Comparison of ENCODE assay signal across 25 mouse cellular contexts in the genomic region with DNA sequence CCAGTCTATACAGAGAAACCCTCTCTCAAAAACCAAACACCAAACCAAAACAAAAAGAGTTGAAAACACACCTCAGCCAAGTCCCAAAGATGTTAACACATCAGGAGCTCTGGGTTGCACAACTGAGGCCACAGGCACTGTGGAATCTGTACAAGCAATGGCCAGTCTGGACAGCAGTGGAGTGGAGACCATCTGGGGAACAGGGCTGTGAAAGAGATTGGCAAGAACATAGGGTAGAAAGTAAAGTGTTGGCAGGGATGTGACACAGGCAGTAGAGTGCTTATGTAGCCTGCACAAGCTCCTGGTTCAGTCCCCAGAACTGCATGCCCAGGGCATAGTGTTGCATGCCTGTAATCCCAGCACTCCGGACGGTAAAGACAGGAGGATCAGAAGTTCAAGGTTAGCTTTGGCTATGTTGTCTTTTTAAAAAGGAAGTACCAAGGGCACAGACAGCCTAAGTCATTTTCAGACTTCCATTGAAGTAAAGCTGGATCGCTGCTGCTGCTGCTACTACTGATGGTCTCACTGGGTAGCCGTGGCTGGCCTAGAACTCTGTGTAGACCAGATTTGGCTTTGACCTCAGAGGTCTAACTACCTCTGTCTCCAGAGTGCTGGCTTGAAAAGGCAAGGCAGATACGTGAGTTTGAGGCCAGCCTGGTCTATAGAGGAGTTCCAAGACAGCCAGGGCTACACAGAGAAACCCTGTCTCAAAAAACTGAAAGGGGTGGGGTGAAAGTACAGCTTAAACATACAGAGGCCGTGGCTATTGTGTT.
DNase-seq lines count a peak whose midpoint lies in the region; ATAC-seq and TF ChIP-seq lines count a peak whose summit lies in the region.
"Had no signal": no experiment of that assay in that cellular context is flagged by ENCODE, and none has a peak within 500 bp of the region (broad histone marks: within the 10 kb centered on the region; RNA-seq: fewer than 3 reads in every experiment).

No protein-coding gene starts in this region.

- no peaks in the 10 kb centered on the region for H3K27me3 ChIP-seq in lung, embryonic 15.5 days
- H3K27me3 ChIP-seq in lung, embryonic 16.5 days (ENCODE audit: control insufficient read depth, insufficient read depth, low read depth, low read length) = no peaks in the 10 kb centered on the region
- H3K27me3 ChIP-seq: CH12.LX; embryonic facial prominence, embryonic 12.5 days; liver, embryonic 15.5 days; midbrain, embryonic 13.5 days; neural tube, embryonic 13.5 days had no signal

- no peak overlapping the region for H3K27ac ChIP-seq in lung, embryonic 15.5 days
- H3K27ac ChIP-seq in lung, embryonic 16.5 days (ENCODE audit: low read length) = no peak overlapping the region; the same call in 1 of the 2 replicates
- H3K27ac ChIP-seq: embryonic facial prominence, embryonic 12.5 days; heart, adult 2 months; hindbrain, embryonic 14.5 days; liver, embryonic 15.5 days; macrophage; midbrain, embryonic 13.5 days; neural tube, embryonic 13.5 days had no signal

- peak; percentile 17 for DNase-seq in adrenal gland, adult 2 months
- DNase-seq in adrenal gland, postnatal 25 days = no peak
- no peak for DNase-seq in lung, adult 2 months
- DNase-seq in lung, postnatal 36 days = peak; percentile 52
- DNase-seq in frontal cortex, postnatal 36 days (ENCODE audit: low spot score in 2 of 2) = no peak
- DNase-seq in heart, adult 18-20 months = no peak
- DNase-seq: cerebellum, adult 11 months; cerebellum, adult 9-11 months; embryo, embryonic 11 days; gastrocnemius, postnatal 10 days; heart, adult 2 months; heart, postnatal 14 days; kidney, postnatal 14 days; layer of hippocampus, adult 9-11 months had no signal

- no peak for TF ChIP-seq CTCF in lung, adult 2 months (IDR thresholded peaks at IDR 0.05; ENCODE audit: insufficient read depth, low read length)

- no peak overlapping the region for H3K4me3 ChIP-seq in lung, embryonic 15.5 days
- no peak overlapping the region for H3K4me3 ChIP-seq in lung, adult 2 months (replicated peaks; ENCODE audit: extremely low read depth, low read depth, low read length)
- H3K4me3 ChIP-seq in lung, embryonic 16.5 days (ENCODE audit: low read length) = no peak overlapping the region
- H3K4me3 ChIP-seq: embryonic facial prominence, embryonic 12.5 days; heart, adult 2 months; liver, embryonic 15.5 days; midbrain, embryonic 13.5 days; neural tube, embryonic 13.5 days had no signal

- no peak overlapping the region for H3K4me2 ChIP-seq in lung, embryonic 15.5 days
- no peak overlapping the region for H3K4me2 ChIP-seq in lung, embryonic 16.5 days (ENCODE audit: low read depth, low read length)
- H3K4me2 ChIP-seq: embryonic facial prominence, embryonic 12.5 days; hindbrain, embryonic 14.5 days; liver, embryonic 15.5 days; midbrain, embryonic 13.5 days; neural tube, embryonic 13.5 days had no signal

- no peaks in the 10 kb centered on the region for H3K36me3 ChIP-seq in lung, embryonic 15.5 days
- H3K36me3 ChIP-seq in lung, embryonic 16.5 days (ENCODE audit: control insufficient read depth, insufficient read depth, low read length) = 0 out of 2 replicates have a peak, but pooled peaks cover 2% of the 10 kb centered on the region

- H3K9me3 ChIP-seq in lung, embryonic 15.5 days = no peaks in the 10 kb centered on the region
- no peaks in the 10 kb centered on the region for H3K9me3 ChIP-seq in lung, embryonic 16.5 days (ENCODE audit: control insufficient read depth, low read length)
- H3K9me3 ChIP-seq: embryonic facial prominence, embryonic 12.5 days; liver, embryonic 15.5 days; midbrain, embryonic 13.5 days; neural tube, embryonic 13.5 days had no signal

- no peak for TF ChIP-seq POLR2A in lung, adult 2 months (IDR thresholded peaks at IDR 0.05; ENCODE audit: borderline replicate concordance, extremely low read depth, low read depth, low read length)

- H3K9ac ChIP-seq in lung, embryonic 15.5 days = no peak overlapping the region
- no peak overlapping the region for H3K9ac ChIP-seq in lung, embryonic 16.5 days (ENCODE audit: low read length)
- H3K9ac ChIP-seq: embryonic facial prominence, embryonic 12.5 days; hindbrain, embryonic 14.5 days; liver, embryonic 15.5 days; midbrain, embryonic 13.5 days; neural tube, embryonic 13.5 days had no signal

- peaks cover 14% of the 10 kb centered on the region for H3K4me1 ChIP-seq in lung, embryonic 15.5 days
- H3K4me1 ChIP-seq in lung, adult 2 months (ENCODE audit: control insufficient read depth, insufficient read depth, low read length) = no peaks in the 10 kb centered on the region
- peaks cover 8% of the 10 kb centered on the region for H3K4me1 ChIP-seq in lung, embryonic 16.5 days (replicated peaks; ENCODE audit: control insufficient read depth, insufficient read depth, low read length)
- H3K4me1 ChIP-seq: embryonic facial prominence, embryonic 12.5 days; midbrain, embryonic 13.5 days had no signal

- 82% methylated on average over 6 of the region's 6 CpGs for WGBS in lung, embryonic 15.5 days
- 73% methylated on average over 6 of the region's 6 CpGs for WGBS in lung, adult 2 months
- 77% methylated on average over 6 of the region's 6 CpGs for WGBS in lung, embryonic 16.5 days

- 0 out of 2 replicates have a peak, but pooled peaks have one; percentile 16 for ATAC-seq in lung, embryonic 15.5 days (ENCODE audit: borderline replicate concordance, extremely low read depth, low FRiP score, low TSS enrichment)
- peak; percentile 50 for ATAC-seq in lung, embryonic 16.5 days (ENCODE audit: low read depth)
- ATAC-seq: forebrain, embryonic 16.5 days; intestine, postnatal 0 days; midbrain, embryonic 13.5 days had no signal

Comparison
In these comparisons a context has a peak if more than half of its experiments do, and no peak if none do; other contexts are left out.
1. DNase-seq: peak in adrenal gland, adult 2 months (single experiment) and lung, postnatal 36 days (single experiment); none in adrenal gland, postnatal 25 days (single experiment), lung, adult 2 months (single experiment), frontal cortex, postnatal 36 days (0 of 2) and heart, adult 18-20 months (0 of 2).